Mouse (Mus musculus): ENCODE measurements around the gene C8a.

DNA sequence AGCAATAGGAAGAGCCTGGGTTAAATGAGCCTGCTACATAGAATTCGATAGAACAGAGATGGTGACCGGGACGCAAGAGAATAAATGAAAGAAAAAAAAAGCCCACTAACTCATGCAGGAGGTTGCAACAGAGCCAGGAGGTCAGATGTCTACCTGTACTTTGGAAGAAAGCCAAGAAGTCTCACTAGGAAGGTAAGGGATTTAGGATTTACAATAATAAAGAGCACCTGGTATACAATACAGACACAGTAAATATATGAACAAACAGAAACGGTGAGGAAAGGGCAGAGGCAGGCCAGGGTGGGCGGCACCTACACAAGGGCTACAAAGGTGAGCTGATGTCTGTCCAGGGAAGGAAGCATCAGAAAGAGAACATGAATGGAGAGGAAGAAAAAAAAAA is 34.0 kb downstream of the C8a start:
- TF ChIP-seq POLR2A (IDR thresholded peaks at IDR 0.05; ENCODE audit: borderline replicate concordance, extremely low read depth, insufficient read depth, insufficient read length, poor library complexity, severe bottlenecking) (no peak), CTCF (IDR thresholded peaks at IDR 0.05; ENCODE audit: borderline replicate concordance, extremely low read depth, insufficient read depth, insufficient read length) (no peak)
